Mouse (Mus musculus): Measurements from ENCODE around the gene Pdxk.

Pdxk gene

DNA sequence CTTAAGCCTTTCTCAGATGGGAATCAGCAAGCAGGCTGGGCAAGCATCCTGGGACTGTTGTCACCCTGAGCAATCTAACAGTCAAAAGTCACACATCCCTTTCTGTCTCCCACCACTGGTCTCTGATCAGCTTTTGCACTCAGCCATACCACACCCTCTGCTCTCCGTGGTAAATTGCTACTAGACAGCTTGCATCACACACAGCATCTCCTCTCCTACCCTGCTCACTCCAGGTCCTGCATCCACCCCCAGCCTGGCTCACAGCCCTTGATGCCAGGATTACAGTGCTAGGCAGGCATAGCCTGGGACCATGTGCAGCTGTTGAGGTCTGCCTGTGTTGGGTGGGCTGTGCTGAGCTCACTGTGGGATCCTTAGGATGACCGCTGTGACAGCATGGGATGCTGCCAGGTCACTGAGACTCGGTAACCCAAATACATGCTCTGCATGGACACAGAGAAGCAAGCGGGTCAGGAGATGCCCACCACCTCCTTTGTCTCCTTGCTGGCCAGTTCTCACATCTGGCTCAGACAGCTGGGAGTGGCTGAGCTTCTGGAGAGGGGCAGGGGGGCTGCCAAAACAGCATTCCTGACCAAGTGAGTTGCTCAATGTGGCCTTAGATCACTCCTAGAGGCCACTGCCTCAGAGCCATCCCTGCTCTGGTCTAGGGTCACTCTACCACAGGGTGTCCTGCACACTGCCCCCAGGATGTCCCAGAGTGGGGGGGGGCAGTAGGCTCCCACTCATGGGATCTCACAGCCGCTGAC, 6.2 kb downstream of the Pdxk start:
- DNase-seq (ENCODE audit: low spot score): no peak

DNA sequence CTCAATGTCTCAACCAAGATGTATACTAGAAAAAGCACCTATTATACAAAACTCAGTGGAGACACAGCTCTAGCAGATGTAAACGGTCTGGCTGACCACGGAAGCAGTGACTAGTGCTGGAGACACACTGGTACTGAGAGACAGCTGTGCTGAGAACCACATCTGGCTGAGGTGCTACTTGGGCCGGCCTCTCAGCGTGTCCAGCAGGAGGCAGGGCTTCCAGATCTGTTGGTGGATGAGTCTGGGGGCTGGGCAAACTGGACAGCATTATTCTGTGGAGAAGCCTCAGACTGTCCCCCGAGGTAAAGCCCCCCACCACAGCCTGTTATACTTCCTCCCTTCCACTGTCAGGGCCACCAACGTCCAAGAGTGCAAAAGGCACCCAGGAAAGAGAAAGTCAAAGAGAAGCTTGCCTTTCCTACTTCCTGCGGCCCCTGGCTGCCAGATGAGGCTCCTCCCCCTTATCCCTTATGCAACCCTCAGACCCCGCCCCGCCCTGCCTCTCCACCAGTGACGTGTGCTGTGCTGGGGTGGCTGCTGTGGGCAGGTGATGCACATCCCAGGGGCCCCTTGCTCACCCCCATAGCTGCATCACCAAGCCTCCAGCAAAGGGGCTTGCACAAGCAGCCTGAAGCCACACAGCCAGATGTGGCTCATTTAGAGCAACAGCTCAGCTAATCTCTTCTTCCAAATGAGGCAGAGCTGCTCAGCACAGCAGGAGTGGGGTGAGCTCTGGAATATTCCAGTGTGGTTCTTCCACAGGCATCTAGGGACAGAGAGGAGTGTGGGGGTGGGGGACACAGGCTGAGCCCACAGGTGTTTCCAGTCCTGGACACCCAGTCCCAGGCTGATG, 7.1 kb downstream of the Pdxk start:
- no peak for DNase-seq (ENCODE audit: low spot score)

DNA sequence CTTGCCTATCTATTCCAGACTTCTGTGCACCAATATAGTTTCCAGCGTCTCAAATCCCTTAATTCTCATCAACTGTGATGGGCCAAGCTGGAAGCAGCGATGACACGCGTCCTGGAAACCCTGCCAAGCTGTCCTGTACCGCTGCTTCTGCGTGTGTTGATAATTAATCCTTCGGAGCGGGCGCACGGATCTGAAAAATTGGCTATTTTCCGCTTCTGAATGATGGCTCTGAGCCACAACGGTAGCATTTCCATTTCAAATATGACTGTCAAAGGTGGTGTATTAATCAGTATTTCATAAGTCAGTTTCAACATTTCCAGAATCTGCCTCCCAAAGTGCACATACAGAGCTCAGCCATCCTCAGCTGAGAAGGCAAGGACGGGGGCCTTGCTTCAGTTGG, 8.1 kb downstream of the Pdxk start:
- no peak for DNase-seq (ENCODE audit: low spot score)

DNA sequence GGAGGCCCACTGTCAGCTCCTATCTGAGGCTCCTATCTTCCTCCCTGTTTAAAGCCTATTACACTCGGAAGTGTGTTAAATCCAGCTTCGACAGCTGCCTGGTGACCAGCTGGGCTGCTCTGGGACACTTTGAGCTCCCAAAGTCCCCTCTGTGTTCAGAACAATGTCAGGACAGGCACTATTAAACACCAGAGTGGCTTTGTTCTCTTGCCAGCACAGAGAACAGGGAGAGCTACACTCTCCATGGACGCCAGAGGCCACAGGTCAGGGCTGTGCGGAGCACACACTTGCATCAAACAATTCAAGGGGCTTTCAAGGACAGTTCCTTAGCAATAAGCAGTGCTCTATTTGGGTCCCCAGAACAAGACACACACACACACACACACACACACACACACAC, 12.1 kb downstream of the Pdxk start:
- no peak for DNase-seq (ENCODE audit: low spot score)

DNA sequence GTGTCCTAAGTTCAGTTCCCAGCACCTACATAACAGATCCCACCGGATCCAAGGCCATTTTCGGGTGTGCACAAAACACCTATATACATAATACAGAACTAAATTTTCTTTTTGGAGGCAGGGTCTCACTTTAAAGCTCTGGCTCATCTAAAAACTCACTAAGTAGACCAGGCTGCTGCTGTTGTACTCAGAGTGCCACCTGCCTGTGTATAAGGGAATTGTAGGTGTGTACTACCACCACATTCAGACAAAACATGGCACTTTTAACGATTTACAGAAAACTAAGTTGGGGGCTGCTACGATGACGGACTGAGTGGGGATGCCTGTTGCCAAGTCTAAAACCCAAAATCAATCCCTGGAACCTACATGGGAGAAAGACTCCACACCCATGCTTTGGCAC, 14.0 kb downstream of the Pdxk start:
- no peak for DNase-seq (ENCODE audit: low spot score)

DNA sequence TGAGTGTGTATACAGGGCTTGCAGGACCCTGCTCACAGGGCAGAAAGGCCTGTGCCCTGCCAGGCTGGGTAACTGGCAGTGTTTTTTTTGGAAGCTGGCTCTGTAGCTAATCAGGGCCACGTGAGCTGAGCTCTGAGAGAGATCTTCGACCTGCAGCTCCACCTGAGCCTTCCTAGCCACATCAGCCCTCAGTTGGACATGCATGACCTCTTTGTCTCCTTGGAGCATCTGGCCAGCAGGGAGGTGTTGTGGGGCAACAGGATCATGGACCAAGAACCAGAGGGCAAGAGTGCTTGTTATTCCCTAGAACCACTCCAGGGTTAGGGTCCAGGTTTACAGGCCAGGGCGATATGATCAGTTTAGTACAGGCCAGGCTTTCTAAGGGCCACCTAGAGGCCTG, 17.4 kb downstream of the Pdxk start:
- DNase-seq (ENCODE audit: low spot score): no peak

DNA sequence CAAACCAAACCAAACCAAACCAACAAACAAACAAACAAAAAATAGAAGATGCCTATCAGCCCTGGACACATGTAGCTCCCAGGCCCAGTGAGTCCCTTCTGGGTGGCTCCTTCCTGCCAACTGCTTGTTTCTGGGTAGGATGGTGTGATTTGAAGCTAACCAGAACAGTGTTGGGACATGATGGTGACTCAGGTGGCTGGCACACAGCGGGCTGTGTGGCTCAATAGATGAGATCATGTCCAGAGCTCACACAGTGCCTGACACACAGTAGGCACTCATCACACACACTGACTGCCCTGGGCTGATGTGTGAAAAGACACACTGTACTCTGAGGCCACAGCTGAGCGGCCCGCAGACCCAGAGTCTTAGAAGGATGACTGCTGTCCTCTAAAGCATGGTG, 18.6 kb downstream of the Pdxk start:
- DNase-seq (ENCODE audit: low spot score): no peak

DNA sequence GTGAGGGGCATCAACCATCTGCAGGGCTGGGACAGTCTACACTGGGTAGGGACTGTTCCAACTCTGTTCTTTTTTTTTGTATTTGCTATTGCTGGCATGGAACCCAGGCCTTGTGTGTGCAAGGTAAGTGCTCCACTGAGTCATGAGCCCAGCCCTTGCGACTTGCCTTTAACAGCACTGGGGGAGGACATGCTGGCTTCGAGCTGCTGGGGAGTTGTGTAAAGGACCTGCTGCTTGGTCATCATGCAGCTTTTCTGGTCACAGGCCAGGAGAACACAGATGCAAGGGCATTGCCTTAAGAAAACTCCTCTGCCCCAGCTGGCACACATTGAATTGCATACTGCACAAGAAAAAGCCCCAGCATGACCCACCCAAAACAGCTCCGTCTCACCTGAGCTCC, 22.5 kb downstream of the Pdxk start:
- DNase-seq (ENCODE audit: low spot score): no peak

DNA sequence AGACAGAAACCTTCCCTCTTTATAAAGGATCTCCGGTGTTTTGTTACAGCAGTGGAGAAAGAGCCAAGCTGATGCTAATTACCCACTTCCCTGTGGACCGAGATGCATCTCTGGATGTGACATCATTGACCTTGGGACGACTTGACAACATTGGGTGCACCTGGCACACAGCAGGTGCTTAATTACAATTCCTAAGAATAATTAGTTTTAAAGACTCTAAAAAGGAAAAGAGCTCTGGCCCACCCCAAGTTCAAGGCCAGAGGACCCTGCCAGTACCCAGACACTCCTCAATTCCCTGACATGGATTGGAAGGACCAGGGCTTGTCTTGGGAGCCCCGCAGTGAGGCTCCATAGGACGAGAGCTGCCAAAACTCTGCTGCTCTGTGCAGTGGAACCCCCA, 23.2 kb downstream of the Pdxk start:
- DNase-seq (ENCODE audit: low spot score): no peak

DNA sequence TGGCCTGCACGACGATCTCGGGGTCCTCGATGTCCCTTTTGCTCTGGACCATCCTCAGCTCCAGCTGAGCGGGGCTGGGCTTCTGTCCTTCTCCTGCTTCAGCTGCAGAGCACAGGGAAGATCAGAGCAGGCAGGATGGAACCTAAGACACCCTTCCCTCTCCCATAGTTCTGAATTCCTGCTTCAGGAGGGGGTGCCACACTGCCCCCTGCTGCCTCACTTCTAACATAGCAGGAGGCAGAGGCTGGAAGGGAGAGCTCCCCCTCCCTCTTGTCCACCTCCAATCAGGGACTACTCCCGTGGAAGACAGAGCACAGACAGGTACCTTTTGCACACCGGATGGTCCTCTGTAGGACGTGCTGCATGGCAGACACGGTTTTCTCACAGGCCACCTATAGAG, 24.0 kb downstream of the Pdxk start:
- no peak for DNase-seq (ENCODE audit: low spot score)

DNA sequence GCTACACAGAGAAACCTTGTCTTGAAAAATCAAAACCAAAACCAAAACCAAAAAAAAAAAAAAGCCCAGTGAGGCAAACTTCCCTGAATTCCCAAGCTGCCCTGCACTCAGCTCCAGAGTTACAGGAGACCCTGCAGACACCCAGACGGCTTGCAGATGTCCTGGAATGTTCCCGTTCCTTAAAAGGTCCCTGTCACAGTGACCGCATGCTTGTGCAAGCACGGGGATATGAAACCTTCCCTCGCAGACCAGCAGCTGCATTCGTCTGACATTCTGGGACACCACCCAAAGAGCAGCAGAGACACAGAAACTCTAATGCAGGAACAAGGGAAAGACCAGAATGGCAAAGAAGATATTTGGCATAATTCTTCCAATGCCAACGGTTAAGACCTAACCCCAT, 24.8 kb downstream of the Pdxk start:
- no peak for DNase-seq (ENCODE audit: low spot score)

DNA sequence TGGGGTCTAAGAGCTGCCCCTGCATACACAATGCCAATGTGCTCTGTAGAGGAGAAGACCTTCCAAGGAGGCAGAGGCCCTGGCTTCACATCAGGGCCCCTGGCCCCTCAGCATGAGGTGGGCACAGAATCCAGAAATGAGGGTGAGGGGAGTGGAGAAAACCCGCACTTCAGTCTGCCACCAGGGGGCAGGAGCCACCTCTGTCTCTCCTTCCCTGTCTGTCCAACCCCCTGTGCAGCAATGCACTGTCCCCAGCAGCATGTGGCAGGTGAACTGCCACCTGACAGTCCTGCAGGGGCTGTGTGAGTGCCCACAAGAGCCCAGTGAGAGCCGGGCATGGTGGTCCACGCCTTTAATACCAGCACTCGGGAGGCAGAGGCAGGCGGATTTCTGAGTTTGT, 25.2 kb downstream of the Pdxk start:
- no peak for DNase-seq (ENCODE audit: low spot score)

DNA sequence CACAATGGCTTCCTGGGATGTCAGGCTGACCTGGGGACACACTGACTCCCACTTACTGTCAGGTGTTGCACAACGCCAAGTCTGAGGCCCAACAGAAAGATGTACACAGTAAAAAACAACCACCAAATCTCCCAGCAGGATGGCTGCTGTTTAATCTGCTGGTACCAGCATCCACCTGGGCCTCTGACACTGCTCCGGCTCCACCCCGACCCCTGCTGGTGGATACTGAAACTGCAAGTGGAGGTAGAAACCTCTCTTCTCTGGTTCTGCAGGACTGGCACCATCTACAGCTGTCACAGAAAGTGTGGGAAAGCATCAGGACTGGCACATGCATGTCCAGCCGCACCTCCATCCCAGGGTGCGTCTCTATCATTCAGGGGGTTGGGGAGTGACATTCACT, 26.7 kb downstream of the Pdxk start:
- peak; percentile 55 for DNase-seq (ENCODE audit: low spot score)

DNA sequence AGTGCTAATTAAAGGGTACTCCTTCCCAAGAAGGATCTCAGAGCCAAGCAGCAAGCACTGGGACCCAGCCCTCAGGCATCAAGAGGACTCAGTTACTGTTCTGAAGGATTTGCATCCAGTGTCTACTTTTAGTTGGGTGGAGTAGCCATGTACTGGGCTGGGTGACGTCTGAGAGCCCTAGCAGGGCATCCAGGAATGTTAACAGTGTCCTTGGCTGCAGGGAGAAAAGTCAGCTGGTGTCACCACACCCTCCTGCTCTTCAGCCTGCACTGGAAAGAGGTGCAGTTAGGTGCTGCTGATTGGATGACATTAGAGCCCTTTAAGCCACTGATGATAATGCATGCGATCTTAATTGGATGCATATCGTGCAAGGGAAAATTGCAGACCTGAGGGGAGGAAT, 31.9 kb downstream of the Pdxk start:
- DNase-seq (ENCODE audit: low spot score): no peak

DNA sequence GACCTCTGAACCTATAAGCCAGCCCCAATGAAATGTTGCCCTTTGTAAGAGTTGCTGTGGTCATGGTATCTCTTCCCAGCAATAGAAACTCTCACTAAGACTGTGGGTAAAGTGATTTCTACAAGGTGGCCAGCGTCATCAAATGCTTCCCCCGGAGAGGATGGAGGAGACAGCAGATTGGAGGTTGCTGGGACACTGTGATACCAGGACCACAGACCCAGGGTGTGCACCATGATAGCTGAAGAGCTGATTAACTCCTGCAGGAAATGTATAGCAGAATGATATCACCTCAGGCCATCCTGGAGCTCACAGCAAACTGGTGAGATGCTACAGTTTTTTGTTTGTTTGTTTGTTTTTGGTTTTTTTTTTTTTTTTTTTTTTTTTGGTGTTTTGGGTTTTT, 35.0 kb downstream of the Pdxk start:
- no peak for DNase-seq (ENCODE audit: low spot score)

DNA sequence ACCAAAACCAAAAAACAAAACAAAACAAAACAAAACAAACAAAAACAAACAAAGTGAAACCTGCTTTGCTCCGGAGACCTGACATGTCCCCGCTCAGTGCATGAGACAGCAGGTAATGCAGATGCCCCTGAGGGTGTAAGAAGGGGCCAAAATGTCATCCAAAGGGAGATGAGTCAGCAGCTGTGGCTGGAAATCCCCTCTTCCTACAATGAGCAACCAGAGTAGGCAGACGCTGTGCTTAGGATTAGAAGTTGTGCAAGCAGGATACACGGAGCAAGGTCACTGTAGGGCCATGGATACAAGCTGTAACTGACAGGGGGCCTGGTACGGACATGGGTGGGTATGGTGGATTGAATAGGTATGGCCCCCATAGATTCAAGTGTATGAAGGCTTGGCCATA, 35.6 kb downstream of the Pdxk start:
- no peak for DNase-seq (ENCODE audit: low spot score)

DNA sequence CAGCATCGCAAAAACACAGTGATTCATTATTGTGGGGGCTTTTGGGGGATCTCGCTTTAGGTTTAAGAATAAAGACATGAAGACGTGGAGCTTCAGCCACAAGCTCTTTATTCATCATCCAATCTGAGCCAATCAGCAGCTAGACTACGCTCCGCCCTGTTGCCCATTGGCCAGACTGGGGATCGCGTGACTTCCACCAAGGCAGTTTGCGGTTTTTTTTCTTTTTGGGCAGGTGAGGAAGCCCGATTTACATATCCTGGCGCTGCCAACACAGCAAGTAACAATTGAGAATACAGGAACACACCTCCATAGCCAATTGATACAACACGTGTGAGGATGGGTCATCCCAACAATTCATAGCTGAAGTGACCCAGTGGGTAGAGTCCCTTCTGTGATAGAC, 36.7 kb downstream of the Pdxk start:
- DNase-seq (ENCODE audit: low spot score): no peak

DNA sequence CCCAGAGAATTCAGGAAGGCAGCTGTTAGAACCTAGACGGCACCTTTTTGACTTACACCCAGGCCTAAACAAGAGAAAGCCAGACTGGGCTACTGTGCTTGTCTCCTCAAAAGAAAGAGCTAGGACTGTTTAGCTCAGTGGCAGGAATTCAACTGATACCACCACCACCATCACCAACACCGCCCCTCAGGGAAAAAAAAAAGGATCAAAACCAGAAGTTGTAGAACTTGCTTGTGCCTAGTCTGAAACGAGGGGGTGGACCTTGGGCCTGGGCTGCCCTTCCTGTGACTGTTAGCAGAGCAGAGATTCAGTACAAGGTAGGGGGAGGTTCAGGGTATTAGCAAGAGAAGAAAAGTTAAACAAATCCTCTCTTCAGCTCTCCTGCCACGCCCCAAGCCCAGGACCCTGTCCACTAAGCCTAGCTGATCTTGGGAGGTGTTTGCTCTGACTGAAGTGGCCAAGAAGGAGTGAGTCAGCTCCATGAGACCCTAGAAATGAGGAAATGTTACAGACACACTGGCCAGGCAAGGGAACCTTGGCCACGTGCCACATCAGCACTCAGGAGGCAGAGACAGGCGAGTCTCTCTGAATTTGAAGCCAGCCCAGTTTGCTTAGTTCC, 38.5 kb downstream of the Pdxk start:
- DNase-seq (ENCODE audit: low spot score): no peak

DNA sequence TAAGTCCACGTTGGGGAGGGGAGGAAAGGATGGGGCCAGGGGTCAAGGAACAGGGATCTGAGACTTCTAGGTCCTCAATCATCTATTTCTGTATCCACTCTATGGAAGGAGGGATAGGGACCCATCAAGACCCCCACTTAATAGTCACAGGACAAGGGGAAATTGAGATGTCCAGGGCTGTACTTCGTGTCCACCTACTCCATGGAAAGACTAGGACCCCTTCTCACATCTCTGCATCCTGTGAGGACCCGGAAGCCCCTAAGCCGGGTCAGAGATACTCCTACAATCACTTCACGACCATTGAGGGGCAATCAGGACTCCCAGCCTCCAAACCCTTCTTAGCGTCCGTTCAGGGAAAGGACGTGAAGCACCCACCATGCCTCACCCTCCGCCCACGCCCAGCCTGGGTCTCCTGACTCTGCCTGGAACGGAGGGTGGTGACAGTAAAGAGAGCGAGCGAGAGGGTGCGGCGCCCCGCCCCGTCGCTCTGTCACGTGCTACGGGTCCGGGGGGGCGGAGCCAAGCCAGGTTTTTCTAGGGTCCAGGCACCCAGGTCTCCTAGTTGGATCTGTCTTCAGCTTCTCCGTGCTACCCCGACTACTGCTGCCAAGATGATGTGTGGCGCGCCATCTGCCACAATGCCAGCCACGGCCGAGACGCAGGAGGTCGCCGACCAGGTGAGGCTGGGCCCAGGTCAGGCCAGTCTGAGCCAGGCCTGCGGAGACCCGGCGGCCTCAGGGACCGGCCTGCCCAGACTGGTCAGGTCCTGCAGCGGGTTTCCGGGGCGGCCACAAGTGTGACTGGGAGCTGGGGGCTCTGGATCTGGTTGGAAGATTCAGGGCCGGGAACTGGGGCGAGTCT, 39.4 kb downstream of the Pdxk start, which contains the start of gene Cstb:
Cstb (plus strand) TSS at position 489 of the 861 bp plus-strand sequence.
- DNase-seq (ENCODE audit: low spot score): peak; percentile 82

DNA sequence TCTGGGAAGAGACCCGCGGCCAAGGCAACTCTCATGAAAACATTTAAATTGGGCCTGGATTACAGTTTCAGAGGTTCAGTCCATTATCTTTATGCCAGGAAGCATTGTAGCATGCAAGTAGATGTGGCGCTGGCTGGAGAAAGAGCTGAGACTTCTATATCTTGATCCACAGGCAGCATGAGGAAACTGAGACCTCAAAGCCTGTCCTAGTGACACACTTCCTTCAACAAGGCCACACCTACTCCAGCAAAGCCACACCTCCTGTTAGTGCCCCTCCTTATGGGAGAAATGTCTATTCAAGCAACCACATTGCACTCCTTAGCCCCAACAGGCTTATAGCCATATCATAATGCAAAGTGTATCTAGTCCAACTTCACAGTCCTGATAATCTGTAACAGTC, 42.2 kb downstream of the Pdxk start:
- DNase-seq (ENCODE audit: low spot score): no peak

DNA sequence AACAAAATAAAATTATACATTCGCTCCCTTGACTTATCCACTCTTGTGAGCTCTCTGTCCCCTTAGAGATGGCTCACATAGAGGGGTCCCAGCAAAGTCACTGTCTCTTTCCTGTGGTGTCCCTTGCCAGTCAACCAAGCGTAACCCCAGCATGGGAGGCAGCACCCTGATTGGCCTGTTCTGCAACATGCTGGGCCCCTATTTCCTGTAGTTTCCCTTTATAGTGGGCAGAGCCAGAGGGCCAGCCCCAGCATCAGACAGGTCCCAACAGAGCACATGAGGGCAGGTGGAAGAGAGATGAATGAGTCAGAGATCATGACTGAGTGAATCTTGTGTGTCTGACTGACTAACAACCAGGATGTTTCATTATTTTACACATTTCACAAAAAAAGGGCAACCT, 43.8 kb downstream of the Pdxk start:
- DNase-seq (ENCODE audit: low spot score): no peak

DNA sequence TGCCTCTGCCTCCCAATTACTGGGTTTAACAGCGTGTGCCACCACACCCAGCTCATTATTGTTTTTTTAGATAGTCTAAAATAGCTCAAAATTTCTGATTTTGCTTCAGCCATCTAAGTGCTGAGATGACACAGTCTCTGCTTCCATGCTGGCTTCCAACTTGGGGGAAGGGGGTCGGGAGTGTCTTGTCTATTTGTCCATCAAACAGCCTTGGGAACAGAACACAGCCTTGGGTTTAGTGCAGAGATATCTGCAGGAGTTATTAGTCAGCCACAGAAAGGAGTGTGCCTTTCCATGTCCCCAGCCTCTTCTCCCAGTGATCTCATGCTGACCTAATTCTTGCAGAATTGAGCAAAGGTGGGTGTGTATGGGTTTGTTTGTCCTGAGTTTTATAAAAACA, 46.0 kb downstream of the Pdxk start:
- DNase-seq (ENCODE audit: low spot score): no peak
